Mouse (Mus musculus): ENCODE data around the gene Wdr82. TPM values are rescaled to one million over a fixed set of nuclear protein-coding genes. Genes with fewer than 3 reads are reported as not detected.

The Wdr82 gene
- polyA plus RNA-seq, 1 experiment from 2014 or later = 33.0 TPM

GRCm38 (mm10) chr9:106232956-106233355 lies 62.2 kb downstream of the Wdr82 start:
- no peaks in the 10 kb centered on the region for H3K27me3 ChIP-seq (ENCODE audit: control insufficient read depth, insufficient read depth, low read length)
- H3K4me2 ChIP-seq (ENCODE audit: low read depth, low read length) = no peak overlapping the region
- 98% methylated on average over 3 of the region's 3 CpGs for WGBS
- H3K36me3 ChIP-seq (replicated peaks; ENCODE audit: control insufficient read depth, insufficient read depth, low read depth, low read length) = peaks cover 4% of the 10 kb centered on the region
- no peak overlapping the region for H3K4me3 ChIP-seq (ENCODE audit: low read depth, low read length)
- ATAC-seq (replicated peaks; ENCODE audit: insufficient number of reproducible peaks, low FRiP score, low TSS enrichment, low read depth) (no peak), DNase-seq (ENCODE audit: low spot score) (no peak)
- H3K27ac ChIP-seq (replicated peaks; ENCODE audit: low read depth, low read length) = no peak overlapping the region
- no peak overlapping the region for H3K9ac ChIP-seq (replicated peaks; ENCODE audit: low read length)
- H3K9me3 ChIP-seq (replicated peaks; ENCODE audit: control insufficient read depth, low read length) = no peaks in the 10 kb centered on the region
- no peaks in the 10 kb centered on the region for H3K4me1 ChIP-seq (ENCODE audit: control insufficient read depth, insufficient read depth, low read length)

- Histone ChIP-seq H3K27ac (replicated peaks; ENCODE audit: low read depth, low read length) (no peak overlapping the region), H3K4me3 (ENCODE audit: low read depth, low read length) (no peak overlapping the region), H3K27me3 (ENCODE audit: control insufficient read depth, insufficient read depth, low read length) (no peaks in the 10 kb centered on the region), H3K36me3 (replicated peaks; ENCODE audit: control insufficient read depth, insufficient read depth, low read depth, low read length) (peaks cover 9% of the 10 kb centered on the region), H3K9ac (replicated peaks; ENCODE audit: low read length) (no peak overlapping the region), H3K4me1 (ENCODE audit: control insufficient read depth, insufficient read depth, low read length) (no peaks in the 10 kb centered on the region), H3K9me3 (replicated peaks; ENCODE audit: control insufficient read depth, low read length) (no peaks in the 10 kb centered on the region), H3K4me2 (ENCODE audit: low read depth, low read length) (no peak overlapping the region)
- DNase-seq (ENCODE audit: low spot score) = no peak
- no peak for ATAC-seq (replicated peaks; ENCODE audit: insufficient number of reproducible peaks, low FRiP score, low TSS enrichment, low read depth)
- WGBS = 91% methylated on average over 6 of the region's 6 CpGs
Observed at GRCm38 (mm10) chr9:106233953-106234352, 63.2 kb downstream of the Wdr82 start.

- H3K4me3 ChIP-seq (ENCODE audit: low read depth, low read length) = no peak overlapping the region
- ATAC-seq (replicated peaks; ENCODE audit: insufficient number of reproducible peaks, low FRiP score, low TSS enrichment, low read depth) = no peak
- no peaks in the 10 kb centered on the region for H3K4me1 ChIP-seq (ENCODE audit: control insufficient read depth, insufficient read depth, low read length)
- DNase-seq (ENCODE audit: low spot score) = no peak
- no peak overlapping the region for H3K9ac ChIP-seq (replicated peaks; ENCODE audit: low read length)
- no peaks in the 10 kb centered on the region for H3K9me3 ChIP-seq (replicated peaks; ENCODE audit: control insufficient read depth, low read length)
- no peak overlapping the region for H3K27ac ChIP-seq (replicated peaks; ENCODE audit: low read depth, low read length)
- WGBS = 90% methylated on average over 23 of the region's 23 CpGs
- H3K4me2 ChIP-seq (ENCODE audit: low read depth, low read length) = no peak overlapping the region
- peaks cover 9% of the 10 kb centered on the region for H3K36me3 ChIP-seq (replicated peaks; ENCODE audit: control insufficient read depth, insufficient read depth, low read depth, low read length)
- H3K27me3 ChIP-seq (ENCODE audit: control insufficient read depth, insufficient read depth, low read length) = no peaks in the 10 kb centered on the region
Observed at GRCm38 (mm10) chr9:106235194-106235830, 64.6 kb downstream of the Wdr82 start.

- Histone ChIP-seq H3K27ac (replicated peaks; ENCODE audit: low read depth, low read length) (no peak overlapping the region), H3K4me1 (ENCODE audit: control insufficient read depth, insufficient read depth, low read length) (no peaks in the 10 kb centered on the region), H3K27me3 (ENCODE audit: control insufficient read depth, insufficient read depth, low read length) (no peaks in the 10 kb centered on the region), H3K9me3 (replicated peaks; ENCODE audit: control insufficient read depth, low read length) (no peaks in the 10 kb centered on the region), H3K4me2 (ENCODE audit: low read depth, low read length) (no peak overlapping the region), H3K4me3 (ENCODE audit: low read depth, low read length) (no peak overlapping the region), H3K9ac (replicated peaks; ENCODE audit: low read length) (no peak overlapping the region; the same call in 1 of the 2 replicates), H3K36me3 (replicated peaks; ENCODE audit: control insufficient read depth, insufficient read depth, low read depth, low read length) (peaks cover 10% of the 10 kb centered on the region)
- no peak for DNase-seq (ENCODE audit: low spot score)
- 91% methylated on average over 23 of the region's 23 CpGs for WGBS
- ATAC-seq (replicated peaks; ENCODE audit: insufficient number of reproducible peaks, low FRiP score, low TSS enrichment, low read depth) = no peak
Observed at GRCm38 (mm10) chr9:106236156-106236817, 65.6 kb downstream of the Wdr82 start.

- Histone ChIP-seq H3K27me3 (ENCODE audit: control insufficient read depth, insufficient read depth, low read length) (no peaks in the 10 kb centered on the region), H3K9me3 (replicated peaks; ENCODE audit: control insufficient read depth, low read length) (no peaks in the 10 kb centered on the region), H3K9ac (replicated peaks; ENCODE audit: low read length) (no peak overlapping the region), H3K4me3 (ENCODE audit: low read depth, low read length) (no peak overlapping the region), H3K4me1 (ENCODE audit: control insufficient read depth, insufficient read depth, low read length) (no peaks in the 10 kb centered on the region), H3K4me2 (ENCODE audit: low read depth, low read length) (no peak overlapping the region), H3K27ac (replicated peaks; ENCODE audit: low read depth, low read length) (no peak overlapping the region), H3K36me3 (replicated peaks; ENCODE audit: control insufficient read depth, insufficient read depth, low read depth, low read length) (peaks cover 12% of the 10 kb centered on the region)
- WGBS = 77% methylated on average over 3 of the region's 3 CpGs
- DNase-seq (ENCODE audit: low spot score) (no peak), ATAC-seq (replicated peaks; ENCODE audit: insufficient number of reproducible peaks, low FRiP score, low TSS enrichment, low read depth) (no peak)
Observed at GRCm38 (mm10) chr9:106236818-106237211, 66.1 kb downstream of the Wdr82 start.

GRCm38 (mm10) chr9:106237401-106237800 lies 66.7 kb downstream of the Wdr82 start:
- Histone ChIP-seq H3K36me3 (replicated peaks; ENCODE audit: control insufficient read depth, insufficient read depth, low read depth, low read length) (peaks cover 12% of the 10 kb centered on the region), H3K4me2 (ENCODE audit: low read depth, low read length) (no peak overlapping the region), H3K9ac (replicated peaks; ENCODE audit: low read length) (no peak overlapping the region), H3K9me3 (replicated peaks; ENCODE audit: control insufficient read depth, low read length) (no peaks in the 10 kb centered on the region), H3K27ac (replicated peaks; ENCODE audit: low read depth, low read length) (no peak overlapping the region), H3K27me3 (ENCODE audit: control insufficient read depth, insufficient read depth, low read length) (no peaks in the 10 kb centered on the region), H3K4me3 (ENCODE audit: low read depth, low read length) (no peak overlapping the region), H3K4me1 (ENCODE audit: control insufficient read depth, insufficient read depth, low read length) (no peaks in the 10 kb centered on the region)
- DNase-seq (ENCODE audit: low spot score) (no peak), ATAC-seq (replicated peaks; ENCODE audit: insufficient number of reproducible peaks, low FRiP score, low TSS enrichment, low read depth) (no peak)
- 93% methylated on average over 8 of the region's 8 CpGs for whole genome bisulfite sequencing

GRCm38 (mm10) chr9:106237878-106238277 lies 67.2 kb downstream of the Wdr82 start:
- H3K36me3 ChIP-seq (replicated peaks; ENCODE audit: control insufficient read depth, insufficient read depth, low read depth, low read length) = peaks cover 12% of the 10 kb centered on the region
- H3K27me3 ChIP-seq (ENCODE audit: control insufficient read depth, insufficient read depth, low read length) = no peaks in the 10 kb centered on the region
- H3K9ac ChIP-seq (replicated peaks; ENCODE audit: low read length) = no peak overlapping the region
- H3K27ac ChIP-seq (replicated peaks; ENCODE audit: low read depth, low read length) = no peak overlapping the region
- no peaks in the 10 kb centered on the region for H3K4me1 ChIP-seq (ENCODE audit: control insufficient read depth, insufficient read depth, low read length)
- no peak overlapping the region for H3K4me2 ChIP-seq (ENCODE audit: low read depth, low read length)
- no peak overlapping the region for H3K4me3 ChIP-seq (ENCODE audit: low read depth, low read length)
- no peak for ATAC-seq (replicated peaks; ENCODE audit: insufficient number of reproducible peaks, low FRiP score, low TSS enrichment, low read depth)
- no peak for DNase-seq (ENCODE audit: low spot score)
- H3K9me3 ChIP-seq (replicated peaks; ENCODE audit: control insufficient read depth, low read length) = no peaks in the 10 kb centered on the region
- WGBS = 90% methylated on average over 10 of the region's 10 CpGs
